Mouse (Mus musculus) megakaryocyte progenitor cell, adult 5-6 weeks (primary cell): ENCODE measurements around the gene Htt. TPM values are rescaled to one million over a fixed set of nuclear protein-coding genes. Genes with fewer than 3 reads are reported as not detected.

Experiments used
- ATAC-seq: replicated peaks from 2 replicates; pipeline ENCODE4 v1.8.0; 2016; ENCODE audit warnings: mild to moderate bottlenecking, moderate TSS enrichment, inconsistent platforms; ENCODE audit not compliant: poor library complexity
- total RNA-seq, 2 experiments: library from RNA; stranded (forward) in 1 of 2; stranded (reverse) in 1 of 2; fragments of 157-497, 149-512 nt in 1 of 2; fragments of 200-1000 nt in 1 of 2; gene quantifications; 2 replicates each; pipeline versions ENCODE4 v1.2.3 to v1.2.4; 2015 to 2017

Htt gene
- total RNA-seq, 2 experiments from 2014 or later: 19.6 to 27.3 TPM

GRCm38 (mm10) chr5:34885250-34885649 lies 123.7 kb downstream of the Htt start:
- ATAC-seq: 0 out of 2 replicates have a peak, but pooled peaks have one; percentile 23

GRCm38 (mm10) chr5:34889252-34889651 lies 127.7 kb downstream of the Htt start:
- ATAC-seq: peak; percentile 71

GRCm38 (mm10) chr5:34896697-34897453 lies 135.3 kb downstream of the Htt start:
- peak; percentile 82 for ATAC-seq

GRCm38 (mm10) chr5:34899787-34900469 lies 138.4 kb downstream of the Htt start:
- ATAC-seq: no peak

- ATAC-seq: no peak
These were observed 140.8 kb downstream of the Htt start for GRCm38 (mm10) chr5:34902371-34902770.

GRCm38 (mm10) chr5:34902811-34903385 lies 141.4 kb downstream of the Htt start:
- no peak for ATAC-seq

- no peak for ATAC-seq
These were observed 142.9 kb downstream of the Htt start for GRCm38 (mm10) chr5:34904412-34904811.

- no peak for ATAC-seq
These were observed 145.7 kb downstream of the Htt start for GRCm38 (mm10) chr5:34907230-34907629.

GRCm38 (mm10) chr5:34907910-34908725 lies 146.6 kb downstream of the Htt start, which contains the start of gene Msantd1:
Gene Msantd1, plus strand, starts transcription at chr5:34908012.
- ATAC-seq: peak; percentile 78

GRCm38 (mm10) chr5:34908726-34909633 lies 147.4 kb downstream of the Htt start:
- no peak for ATAC-seq

GRCm38 (mm10) chr5:34909634-34910503 lies 148.3 kb downstream of the Htt start:
- peak; percentile 43; the same call in 1 of the 2 replicates for ATAC-seq

GRCm38 (mm10) chr5:34910504-34910815 lies 148.9 kb downstream of the Htt start:
- no peak for ATAC-seq

- ATAC-seq: peak; percentile 90
These were observed 154.3 kb downstream of the Htt start for GRCm38 (mm10) chr5:34915801-34916200.

- no peak for ATAC-seq
These were observed 155.7 kb downstream of the Htt start for GRCm38 (mm10) chr5:34917234-34917655.

- ATAC-seq: peak; percentile 18
These were observed 157.2 kb downstream of the Htt start for GRCm38 (mm10) chr5:34918785-34919184.

GRCm38 (mm10) chr5:34922531-34922930 lies 161.0 kb downstream of the Htt start:
- no peak for ATAC-seq

GRCm38 (mm10) chr5:34923920-34924319 lies 162.4 kb downstream of the Htt start:
- ATAC-seq: peak; percentile 74

- peak; percentile 84 for ATAC-seq
These were observed 163.0 kb downstream of the Htt start for GRCm38 (mm10) chr5:34924519-34924918.

GRCm38 (mm10) chr5:34927648-34928047 lies 166.1 kb downstream of the Htt start:
- ATAC-seq: no peak
